Mouse (Mus musculus) hindbrain, postnatal 0 days (tissue): Measurements from ENCODE around the gene Vegfa. TPM values are rescaled to one million over a fixed set of nuclear protein-coding genes. Genes with fewer than 3 reads are reported as not detected.

Source experiments
- ATAC-seq: fragments of 200-750 bp; cut with Nextera tagmentation; 2 replicates; pipeline ENCODE4 v1.8.0; 2017; ENCODE audit warnings: mild to moderate bottlenecking, moderate TSS enrichment, moderate library complexity
- DNase-seq: peaks from one replicate; pipeline ENCODE4 v3.0.0-alpha.2; 2015; ENCODE audit warnings: low spot score
- H3K27ac ChIP-seq: fragments of 300-500 bp; sonication (generic); 2 replicates; pipeline ENCODE4 v1.5.1; 2014; ENCODE audit warnings: mild to moderate bottlenecking
- H3K27me3 ChIP-seq: fragments of 300-500 bp; sonication (generic); 2 replicates; pipeline ENCODE4 v1.6.1; 2014; ENCODE audit warnings: low read length, mixed read lengths; ENCODE audit not compliant: insufficient read depth
- H3K36me3 ChIP-seq: fragments of 300-500 bp; sonication (generic); 2 replicates; pipeline ENCODE4 v1.6.1; 2014; ENCODE audit warnings: low read length, mixed read lengths; ENCODE audit not compliant: insufficient read depth
- H3K4me1 ChIP-seq: fragments of 300-500 bp; sonication (generic); 2 replicates; pipeline ENCODE4 v1.6.1; 2014; ENCODE audit warnings: antibody characterized with exemption, low read length, mixed read lengths; ENCODE audit not compliant: insufficient read depth
- H3K4me2 ChIP-seq: fragments of 300-500 bp; sonication (generic); 2 replicates; pipeline ENCODE4 v1.6.1; 2014; ENCODE audit warnings: low read depth, mild to moderate bottlenecking, low read length, moderate library complexity, mixed read lengths
- H3K4me3 ChIP-seq: fragments of 300-500 bp; sonication (generic); 2 replicates; pipeline ENCODE4 v1.5.1; 2014; ENCODE audit warnings: low read length
- H3K9ac ChIP-seq: fragments of 300-500 bp; sonication (generic); replicated peaks from 2 replicates; pipeline ENCODE4 v1.6.1; 2014; ENCODE audit warnings: mild to moderate bottlenecking, low read length, moderate library complexity, mixed read lengths
- H3K9me3 ChIP-seq: fragments of 300-500 bp; sonication (generic); 2 replicates; pipeline ENCODE4 v1.6.1; 2016; ENCODE audit warnings: low read length, mixed read lengths
- CTCF ChIP-seq: IDR thresholded peaks from 2 replicates; pipeline ENCODE4 v1.5.1; 2016; ENCODE audit warnings: antibody characterized with exemption, control low read depth, low read depth
- WGBS: fragments of 180-500 bp; shearing (Covaris S2); extraction: QIAGEN DNeasy Blood & Tissue Kit; methylation state at CpG from one replicate; pipeline ENCODE4 v1.1.7; 2014; 5-methylcytosine and 5-hydroxymethylcytosine counted together
- polyA plus RNA-seq: library from polyadenylated mRNA; unstranded; fragments of >200 nt; fragmentation: Nextera tagmentation; extraction: Ambion mirVana; gene quantifications from 2 replicates; pipeline ENCODE4 v1.2.1, GENCODE M21; 2015
- total RNA-seq: library from RNA; depleted of rRNA; stranded (reverse); fragments of >200 nt; gene quantifications from 2 replicates; pipeline ENCODE4 v1.2.3, GENCODE M21; 2014

Gene Vegfa
- total and polyA plus RNA-seq, 2 experiments from 2014 or later = 4.8 to 89.5 TPM

DNA sequence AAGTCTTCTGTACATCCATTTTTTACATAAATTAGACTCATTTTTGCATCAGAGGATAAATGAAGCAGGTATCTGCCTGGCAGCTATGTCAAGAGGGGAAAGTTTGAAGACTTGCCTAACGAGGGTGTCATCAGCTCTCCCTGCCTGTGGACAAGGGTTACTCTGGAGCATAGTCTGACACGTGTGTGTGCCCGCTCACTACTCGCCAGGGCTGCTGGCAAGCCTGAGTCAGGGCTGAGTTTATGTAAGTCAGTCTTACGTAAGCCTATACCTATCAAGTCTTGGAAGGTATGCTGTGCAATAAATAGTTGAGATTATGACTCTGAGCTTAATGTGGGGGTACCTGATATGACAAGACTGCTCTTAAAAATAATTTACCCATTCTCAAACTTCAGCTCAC, 19.2 kb upstream of the Vegfa start:
- no peaks in the 10 kb centered on the region for H3K4me1 ChIP-seq
- no peak for TF ChIP-seq CTCF

DNA sequence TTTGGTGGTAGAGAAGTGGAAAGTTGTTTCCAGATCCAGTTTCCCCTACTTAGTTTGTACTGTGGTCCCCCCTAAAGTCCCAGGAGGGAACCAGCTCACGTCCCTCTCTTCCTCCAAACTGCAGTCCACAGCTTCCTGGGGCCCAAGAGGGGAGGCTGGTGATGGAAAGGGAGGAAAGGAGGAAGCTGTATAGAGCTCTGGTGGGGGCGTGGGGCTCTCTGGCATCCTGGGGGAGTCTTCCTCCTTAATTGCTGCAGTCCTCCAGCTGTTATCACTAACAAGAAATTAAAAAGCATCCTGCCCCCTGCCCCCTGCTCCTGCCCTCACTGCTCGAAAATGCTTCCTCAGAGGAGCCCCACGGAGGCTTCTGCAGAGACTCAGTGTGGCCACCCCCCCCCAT, 17.4 kb upstream of the Vegfa start:
- DNase-seq = no peak
- 70% methylated on average over 4 of the region's 4 CpGs for WGBS
- no peaks in the 10 kb centered on the region for H3K4me1 ChIP-seq
- H3K27me3 ChIP-seq = no peaks in the 10 kb centered on the region
- H3K9ac ChIP-seq = no peak overlapping the region
- H3K9me3 ChIP-seq = no peaks in the 10 kb centered on the region
- TF ChIP-seq CTCF = no peak
- H3K4me3 ChIP-seq = no peak overlapping the region
- ATAC-seq = no peak
- H3K27ac ChIP-seq = no peak overlapping the region
- no peak overlapping the region for H3K4me2 ChIP-seq
- H3K36me3 ChIP-seq = no peaks in the 10 kb centered on the region

More for the DNA sequence above, 19.2 kb upstream of the Vegfa start:
- 66% methylated on average over 5 of the region's 5 CpGs for WGBS
- no peak for DNase-seq
- no peak overlapping the region for H3K4me2 ChIP-seq
- H3K9me3 ChIP-seq = no peaks in the 10 kb centered on the region
- no peak overlapping the region for H3K27ac ChIP-seq
- no peak for ATAC-seq
- no peak overlapping the region for H3K9ac ChIP-seq
- no peaks in the 10 kb centered on the region for H3K36me3 ChIP-seq
- no peaks in the 10 kb centered on the region for H3K27me3 ChIP-seq
- no peak overlapping the region for H3K4me3 ChIP-seq

DNA sequence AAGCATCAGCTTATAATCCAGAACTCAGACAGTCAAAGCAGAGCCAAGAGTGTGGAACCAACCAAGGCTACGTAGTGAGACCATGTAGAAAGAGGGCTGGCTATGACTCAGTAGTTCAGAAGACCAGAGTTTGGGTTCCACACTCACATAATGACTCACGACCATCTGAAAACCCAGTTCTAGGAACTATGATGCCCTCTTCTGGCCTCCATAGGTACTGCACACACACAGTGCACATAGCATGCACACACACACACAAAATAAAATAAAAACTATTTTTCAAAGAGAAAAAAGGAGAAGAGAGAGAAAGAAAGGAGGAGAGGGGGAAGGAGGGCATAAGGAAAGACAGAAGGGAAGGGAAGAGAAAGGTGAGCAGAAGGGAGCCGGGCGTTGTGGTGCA, 16.0 kb upstream of the Vegfa start:
- WGBS = 95% methylated on average over 4 of the region's 4 CpGs
- DNase-seq = no peak
- H3K9me3 ChIP-seq = no peaks in the 10 kb centered on the region
- peak; percentile 29; the same call in 1 of the 2 replicates for TF ChIP-seq CTCF
- no peak overlapping the region for H3K4me3 ChIP-seq
- H3K9ac ChIP-seq = no peak overlapping the region
- no peaks in the 10 kb centered on the region for H3K4me1 ChIP-seq
- H3K27ac ChIP-seq = no peak overlapping the region
- no peaks in the 10 kb centered on the region for H3K27me3 ChIP-seq
- H3K36me3 ChIP-seq = no peaks in the 10 kb centered on the region
- no peak for ATAC-seq
- H3K4me2 ChIP-seq = no peak overlapping the region

DNA sequence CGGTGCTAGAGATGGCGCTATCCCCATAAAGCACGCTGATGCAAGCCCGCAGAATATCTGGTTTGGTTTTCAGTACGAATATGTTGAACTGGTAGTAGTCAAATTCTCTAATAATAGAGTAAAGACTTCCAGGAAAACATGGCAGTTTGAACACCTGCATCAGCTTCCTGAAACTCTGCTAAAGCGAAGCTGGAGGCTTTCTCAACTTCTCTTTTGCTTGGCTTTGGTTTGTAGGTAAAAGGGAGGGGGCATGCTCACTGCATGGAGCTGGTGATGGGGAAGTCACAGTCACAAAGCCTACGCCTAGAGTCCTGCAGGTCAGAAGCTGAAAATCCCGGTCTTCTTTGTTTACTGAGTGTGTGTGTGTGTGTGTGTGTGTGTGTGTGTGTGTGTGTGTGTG, 13.6 kb upstream of the Vegfa start:
- no peak for TF ChIP-seq CTCF
- no peak for ATAC-seq

DNA sequence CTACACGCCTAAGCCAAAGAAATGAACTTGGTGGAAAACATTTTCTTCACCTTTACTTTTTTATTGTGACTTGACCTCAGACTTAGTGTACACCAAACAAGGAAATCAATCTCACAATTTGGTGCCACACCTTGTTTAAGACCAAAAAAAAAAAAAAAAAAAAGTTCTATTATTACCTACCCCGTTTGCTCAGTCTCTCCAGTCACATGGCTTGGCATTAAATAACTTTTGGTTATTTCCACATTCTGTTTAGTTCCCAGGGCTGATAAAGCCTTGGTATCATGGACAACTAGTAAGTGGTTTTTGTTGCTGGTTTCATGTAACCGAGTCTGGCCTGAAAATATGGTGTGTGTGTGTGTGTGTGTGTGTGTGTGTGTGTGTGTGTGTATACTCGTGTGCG, 12.8 kb upstream of the Vegfa start:
- 89% methylated on average over 5 of the region's 5 CpGs for WGBS
- no peak overlapping the region for H3K4me2 ChIP-seq
- no peaks in the 10 kb centered on the region for H3K4me1 ChIP-seq

More for the DNA sequence above, 13.6 kb upstream of the Vegfa start:
- DNase-seq = no peak
- no peak overlapping the region for H3K9ac ChIP-seq
- H3K4me1 ChIP-seq = no peaks in the 10 kb centered on the region
- H3K9me3 ChIP-seq = no peaks in the 10 kb centered on the region
- H3K27ac ChIP-seq = no peak overlapping the region
- no peaks in the 10 kb centered on the region for H3K27me3 ChIP-seq
- H3K4me3 ChIP-seq = no peak overlapping the region
- H3K36me3 ChIP-seq = no peaks in the 10 kb centered on the region
- H3K4me2 ChIP-seq = no peak overlapping the region
- WGBS = 87% methylated on average over 8 of the region's 8 CpGs

DNA sequence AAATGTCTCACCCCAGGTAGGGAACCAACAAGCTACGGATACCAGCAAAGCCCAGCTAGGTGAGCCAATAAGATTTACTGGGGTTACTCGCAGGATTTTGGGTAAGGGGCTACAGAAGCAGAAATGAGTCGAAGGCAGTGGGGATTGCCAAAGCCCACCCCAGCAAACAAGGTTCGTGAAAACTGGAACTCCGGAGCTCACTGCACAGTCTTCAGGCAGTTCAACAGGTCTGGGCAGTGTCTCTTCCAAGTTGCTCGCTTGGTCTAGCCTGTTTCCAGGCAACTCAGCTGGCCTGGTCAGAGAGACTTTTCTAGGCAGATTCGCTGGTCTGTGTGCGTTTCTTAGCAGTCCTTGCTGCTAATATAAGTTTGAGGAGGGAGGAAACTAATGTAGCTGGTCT, 10.0 kb upstream of the Vegfa start:
- ATAC-seq (no peak), DNase-seq (no peak)
- no peak overlapping the region for H3K9ac ChIP-seq
- no peak for TF ChIP-seq CTCF
- H3K9me3 ChIP-seq = no peaks in the 10 kb centered on the region
- 82% methylated on average over 8 of the region's 8 CpGs for WGBS
- no peaks in the 10 kb centered on the region for H3K36me3 ChIP-seq
- H3K27me3 ChIP-seq = no peaks in the 10 kb centered on the region
- no peak overlapping the region for H3K4me3 ChIP-seq
- no peaks in the 10 kb centered on the region for H3K4me1 ChIP-seq
- no peak overlapping the region for H3K4me2 ChIP-seq
- no peak overlapping the region for H3K27ac ChIP-seq

More for the DNA sequence above, 12.8 kb upstream of the Vegfa start:
- no peak for TF ChIP-seq CTCF
- Histone ChIP-seq H3K9me3 (no peaks in the 10 kb centered on the region), H3K36me3 (no peaks in the 10 kb centered on the region), H3K27me3 (no peaks in the 10 kb centered on the region), H3K4me3 (no peak overlapping the region), H3K27ac (no peak overlapping the region), H3K9ac (no peak overlapping the region)
- no peak for ATAC-seq
- DNase-seq = no peak

DNA sequence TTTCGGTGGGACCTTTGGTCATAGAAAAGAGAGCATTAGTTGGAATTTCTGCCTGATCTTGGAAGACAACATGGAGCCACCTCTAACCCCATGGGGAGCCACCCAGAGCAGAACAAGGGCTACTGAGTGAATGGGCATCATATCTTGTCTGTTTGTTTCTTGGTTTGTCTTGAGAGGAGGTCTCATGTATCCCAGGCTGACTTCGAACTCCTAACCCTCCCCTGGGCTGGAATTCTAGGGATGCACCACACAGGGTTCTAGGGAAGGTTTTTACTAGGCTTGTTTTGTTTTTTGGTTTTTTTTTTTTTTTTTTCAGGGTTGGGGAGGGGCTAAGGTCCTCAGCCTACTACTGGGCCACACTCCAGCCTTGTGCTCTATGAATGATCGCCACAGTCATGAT, 9.5 kb upstream of the Vegfa start:
- H3K36me3 ChIP-seq = no peaks in the 10 kb centered on the region
- WGBS = 91% methylated on average over 3 of the region's 3 CpGs
- TF ChIP-seq CTCF = no peak
- H3K4me2 ChIP-seq = no peak overlapping the region
- DNase-seq (no peak), ATAC-seq (no peak)
- H3K27me3 ChIP-seq = no peaks in the 10 kb centered on the region
- no peaks in the 10 kb centered on the region for H3K9me3 ChIP-seq
- H3K4me1 ChIP-seq = no peaks in the 10 kb centered on the region
- H3K27ac ChIP-seq = no peak overlapping the region
- H3K9ac ChIP-seq = no peak overlapping the region
- H3K4me3 ChIP-seq = no peak overlapping the region
